Mouse (Mus musculus) kidney, adult 2 months (tissue): Measurements from ENCODE around the gene Caln1. TPM values are rescaled to one million over a fixed set of nuclear protein-coding genes. Genes with fewer than 3 reads are reported as not detected.

Experiments used
- DNase-seq: peaks from one replicate; pipeline ENCODE4 v3.0.0; 2021
- H3K27ac ChIP-seq: fragments of 200-500 bp; 2 replicates; pipeline ENCODE4 v1.5.1; 2012; ENCODE audit warnings: low read depth, low read length, control low read depth, inconsistent platforms; ENCODE audit not compliant: insufficient read depth
- H3K27me3 ChIP-seq: fragments of 200-500 bp; replicated peaks from 2 replicates; pipeline ENCODE4 v1.6.1; 2012; ENCODE audit warnings: mild to moderate bottlenecking, moderate library complexity, low read length, inconsistent platforms; ENCODE audit not compliant: control insufficient read depth, insufficient read depth
- H3K36me3 ChIP-seq: fragments of 200-500 bp; 2 replicates; pipeline ENCODE4 v1.6.1; 2012; ENCODE audit warnings: mild to moderate bottlenecking, moderate library complexity, low read length, inconsistent platforms; ENCODE audit not compliant: control insufficient read depth, insufficient read depth
- H3K4me1 ChIP-seq: fragments of 200-500 bp; 2 replicates; pipeline ENCODE4 v1.6.1; 2011; ENCODE audit warnings: low read length; ENCODE audit not compliant: control insufficient read depth, insufficient read depth
- H3K4me3 ChIP-seq: fragments of 200-500 bp; 2 replicates; pipeline ENCODE4 v1.5.1; 2011; ENCODE audit warnings: mild to moderate bottlenecking, low read depth, low read length, control low read depth; ENCODE audit not compliant: insufficient read depth
- CTCF ChIP-seq: fragments of 200-500 bp; conservative IDR thresholded peaks from 2 replicates; pipeline ENCODE4 v1.5.1; 2011; ENCODE audit warnings: low read depth, mild to moderate bottlenecking, control low read depth, low read length, moderate library complexity, mixed read lengths; ENCODE audit not compliant: insufficient read depth, insufficient read length
- POLR2A ChIP-seq: fragments of 200-500 bp; IDR thresholded peaks from one replicate; pipeline ENCODE4 v1.6.1; 2011; ENCODE audit warnings: low read depth, low read length, control low read depth
- WGBS: fragments of 180-500 bp; shearing (Covaris S2); methylation state at CpG from one replicate; pipeline ENCODE4 v1.1.7; 2018; 5-methylcytosine and 5-hydroxymethylcytosine counted together
- polyA plus RNA-seq: library from polyadenylated mRNA; depleted of rRNA; stranded (reverse); fragments of >200 nt; gene quantifications from 2 replicates; pipeline ENCODE4 v1.2.3, GENCODE M21; 2012

Gene Caln1
- polyA plus RNA-seq, 1 experiment = 0.02 TPM

DNA sequence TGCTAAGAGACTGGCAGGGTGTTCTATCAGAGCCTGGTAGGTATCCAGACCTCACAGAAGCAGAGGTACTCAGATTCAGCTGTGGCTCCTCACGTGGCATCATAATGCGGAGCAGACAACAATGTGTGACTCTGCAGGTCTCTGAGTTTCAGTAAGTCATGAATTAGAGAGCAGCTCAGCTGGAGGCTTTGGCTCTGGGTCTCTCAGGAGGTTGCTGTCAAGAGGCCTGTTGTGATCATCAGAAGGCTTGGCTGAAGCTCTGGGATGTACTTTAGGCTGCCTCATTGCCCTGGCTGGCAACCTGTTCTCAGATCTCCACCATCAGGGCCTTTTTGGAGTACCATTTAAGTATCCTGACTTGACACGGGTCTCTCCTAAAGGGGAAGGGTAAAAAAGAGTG lies 303.8 kb downstream of the Caln1 start:
- no peak overlapping the region for H3K27ac ChIP-seq
- no peaks in the 10 kb centered on the region for H3K4me1 ChIP-seq
- no peaks in the 10 kb centered on the region; the same call in 1 of the 2 replicates for H3K27me3 ChIP-seq
- H3K36me3 ChIP-seq = no peaks in the 10 kb centered on the region
- no peak for TF ChIP-seq POLR2A
- TF ChIP-seq CTCF = no peak
- DNase-seq = no peak
- WGBS = 74% methylated on average over 3 of the region's 3 CpGs
- H3K4me3 ChIP-seq = no peak overlapping the region

DNA sequence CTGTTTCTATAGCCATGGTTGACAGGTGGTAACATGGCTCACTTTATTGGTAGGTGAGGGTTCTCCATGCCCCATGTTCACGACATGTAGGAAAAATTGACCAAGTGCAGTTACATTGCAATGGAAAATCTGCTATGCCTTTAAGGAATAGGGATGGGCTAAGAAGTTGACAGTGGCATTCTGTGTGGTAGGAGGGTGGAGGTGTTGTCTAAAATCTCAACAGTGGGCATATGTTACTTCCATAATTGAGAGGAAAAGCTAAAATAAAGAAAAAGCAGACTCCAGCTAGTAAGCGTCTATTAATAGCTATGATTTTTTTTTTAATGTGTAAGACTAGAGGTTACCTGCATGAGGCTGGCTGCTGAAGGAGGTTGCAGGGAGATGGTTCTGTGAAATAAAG lies 308.6 kb downstream of the Caln1 start:
- no peak overlapping the region for H3K27ac ChIP-seq
- H3K27me3 ChIP-seq = no peaks in the 10 kb centered on the region
- no peak for DNase-seq
- TF ChIP-seq CTCF (no peak), POLR2A (no peak)
- H3K4me1 ChIP-seq = no peaks in the 10 kb centered on the region
- no peak overlapping the region for H3K4me3 ChIP-seq
- no peaks in the 10 kb centered on the region for H3K36me3 ChIP-seq
- 84% methylated on average over 2 of the region's 2 CpGs for WGBS

DNA sequence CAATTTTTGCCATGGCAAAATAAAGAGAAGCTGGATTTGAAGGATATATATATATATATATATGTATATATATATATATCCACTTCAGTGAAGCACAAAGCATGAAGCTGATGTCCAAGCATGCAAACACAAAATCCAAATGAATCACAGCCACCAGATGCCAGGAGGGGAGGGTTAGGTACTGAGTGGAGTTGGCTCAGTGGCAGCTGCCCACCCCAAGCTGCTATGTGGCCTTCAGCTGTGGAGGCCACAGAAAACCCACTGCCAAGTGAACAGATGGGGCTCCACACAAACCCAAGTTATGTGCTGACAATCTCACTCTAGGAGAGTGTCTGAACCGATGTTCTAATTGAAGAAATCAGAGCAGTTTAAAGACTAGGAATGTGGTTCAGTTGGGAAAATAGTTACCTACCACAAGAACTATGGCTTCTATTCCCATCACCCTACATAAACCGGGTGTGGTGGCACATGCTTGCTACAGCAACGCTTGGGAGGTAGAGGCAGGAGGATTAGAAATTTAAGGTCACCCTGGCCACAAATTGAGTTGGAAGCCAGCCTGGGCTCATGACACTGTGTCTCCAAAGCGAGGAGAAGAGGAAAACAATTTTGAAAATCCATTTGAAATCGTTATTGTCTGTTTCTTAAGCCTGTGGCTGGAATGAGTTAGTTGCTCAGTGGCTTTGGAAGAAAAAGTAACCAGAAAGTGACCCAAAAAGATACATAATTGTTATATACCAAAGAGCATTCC lies 316.8 kb downstream of the Caln1 start:
- no peak overlapping the region for H3K4me3 ChIP-seq
- TF ChIP-seq POLR2A (no peak), CTCF (no peak)
- no peak overlapping the region for H3K27ac ChIP-seq
- no peaks in the 10 kb centered on the region for H3K36me3 ChIP-seq
- DNase-seq = no peak
- 78% methylated on average over 5 of the region's 5 CpGs for WGBS
- no peaks in the 10 kb centered on the region for H3K27me3 ChIP-seq
- no peaks in the 10 kb centered on the region for H3K4me1 ChIP-seq

DNA sequence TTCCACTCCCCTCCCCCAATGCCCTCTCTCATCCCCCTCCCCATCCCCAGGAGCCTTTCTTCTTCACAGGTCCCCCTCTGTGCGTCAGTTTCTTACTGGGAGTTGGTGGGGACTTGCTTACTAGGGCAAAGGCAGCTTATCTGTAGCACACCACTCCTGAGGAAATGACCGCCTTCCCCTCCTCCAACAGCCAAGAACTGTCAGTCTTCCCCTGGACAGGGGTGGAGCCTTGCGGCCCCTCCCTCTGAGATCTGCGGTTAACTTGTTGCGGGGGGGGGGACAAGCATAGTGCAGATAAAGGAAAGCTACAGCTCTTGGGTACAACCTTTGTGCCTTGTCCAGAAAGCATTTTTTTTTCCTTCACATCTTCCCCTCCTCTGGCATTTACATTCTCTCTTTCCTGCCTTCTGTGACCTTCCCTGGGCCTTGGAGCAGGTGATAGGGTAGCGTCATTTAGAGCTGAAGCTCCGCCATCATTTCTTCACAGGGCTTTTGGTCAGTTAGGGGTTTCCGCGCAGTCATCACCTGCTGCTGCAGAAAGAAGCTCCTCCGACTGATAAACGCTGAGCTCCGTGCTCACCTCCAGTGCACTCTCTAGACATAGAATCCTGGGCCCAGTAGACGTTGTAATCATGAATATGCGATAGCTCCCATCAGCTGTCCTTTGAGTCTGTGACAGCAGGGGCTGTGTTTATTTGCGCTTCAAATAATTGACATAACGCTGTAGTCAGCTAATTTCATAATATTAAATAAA lies 319.3 kb downstream of the Caln1 start:
- no peak for TF ChIP-seq CTCF
- no peak for TF ChIP-seq POLR2A
- Histone ChIP-seq H3K27me3 (no peaks in the 10 kb centered on the region), H3K27ac (no peak overlapping the region), H3K36me3 (no peaks in the 10 kb centered on the region), H3K4me1 (no peaks in the 10 kb centered on the region), H3K4me3 (no peak overlapping the region)
- WGBS = 53% methylated on average over 16 of the region's 16 CpGs
- no peak for DNase-seq

DNA sequence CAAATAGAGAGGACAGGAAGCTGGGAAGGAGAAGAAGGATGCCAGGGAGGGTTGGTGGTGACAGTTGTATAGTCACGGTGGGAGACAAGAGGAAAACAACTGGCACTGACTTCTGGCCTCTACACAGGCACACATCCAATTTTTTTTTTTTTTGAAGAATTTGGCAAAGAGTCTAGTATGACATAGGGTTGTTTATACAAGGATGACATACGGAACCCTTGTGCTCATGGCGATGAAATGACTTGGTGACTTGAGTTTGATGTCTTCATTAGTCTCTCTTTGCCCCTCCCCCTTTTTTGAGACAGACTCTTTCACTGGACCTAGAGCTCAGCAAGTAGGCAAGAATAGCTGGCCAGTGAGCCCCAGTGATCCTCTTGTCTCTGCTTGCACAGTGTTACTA lies 322.1 kb downstream of the Caln1 start:
- no peaks in the 10 kb centered on the region for H3K4me1 ChIP-seq
- no peaks in the 10 kb centered on the region for H3K36me3 ChIP-seq
- H3K4me3 ChIP-seq = no peak overlapping the region
- 72% methylated on average over 3 of the region's 3 CpGs for WGBS
- H3K27ac ChIP-seq = no peak overlapping the region
- DNase-seq = no peak
- TF ChIP-seq CTCF = no peak
- no peaks in the 10 kb centered on the region for H3K27me3 ChIP-seq

DNA sequence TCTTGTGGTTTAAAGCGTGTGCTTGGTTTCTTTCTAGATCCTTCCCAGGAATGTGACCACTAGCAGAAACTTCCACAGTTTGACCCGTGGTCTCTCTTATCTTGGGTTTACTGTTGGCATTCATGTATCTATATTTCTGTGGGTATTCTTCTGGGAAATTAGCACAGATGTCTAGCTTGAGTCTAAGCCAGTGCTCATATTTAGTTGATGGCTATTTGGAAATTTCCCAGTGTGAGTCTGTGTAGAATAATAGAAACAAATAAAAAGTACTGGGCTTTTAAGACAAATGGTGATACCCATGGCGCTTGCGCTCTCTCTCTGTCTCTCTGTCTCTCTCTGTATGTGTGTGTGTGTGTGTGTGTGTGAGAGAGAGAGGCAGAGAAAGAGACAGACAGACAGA lies 330.2 kb downstream of the Caln1 start:
- no peak for DNase-seq
- TF ChIP-seq CTCF (no peak), POLR2A (no peak)
- H3K27me3 ChIP-seq = no peaks in the 10 kb centered on the region
- H3K4me3 ChIP-seq = no peak overlapping the region
- H3K4me1 ChIP-seq = no peaks in the 10 kb centered on the region
- WGBS = 88% methylated on average over 4 of the region's 4 CpGs
- no peak overlapping the region for H3K27ac ChIP-seq
- H3K36me3 ChIP-seq = no peaks in the 10 kb centered on the region

DNA sequence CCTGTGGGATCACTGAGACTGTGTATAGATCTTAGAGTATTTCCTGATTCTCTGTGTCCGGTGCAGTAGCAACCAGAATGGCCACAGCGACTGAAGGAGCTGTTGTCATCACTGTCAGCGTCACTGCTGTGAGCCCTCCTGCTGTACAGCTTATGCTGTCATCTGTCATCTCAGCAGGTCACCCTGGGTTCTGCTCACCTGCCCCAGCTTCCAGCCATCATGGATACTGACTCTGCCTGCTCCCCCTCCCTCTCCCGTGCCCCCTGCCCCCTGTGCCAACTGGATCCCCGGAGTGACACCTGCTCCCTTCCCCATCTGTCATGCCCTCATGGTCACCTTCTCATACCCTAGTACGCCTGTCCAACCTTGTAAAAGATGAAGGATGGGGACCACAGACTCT lies 332.5 kb downstream of the Caln1 start:
- no peak for DNase-seq
- no peak overlapping the region for H3K27ac ChIP-seq
- H3K4me3 ChIP-seq = no peak overlapping the region
- no peaks in the 10 kb centered on the region for H3K36me3 ChIP-seq
- TF ChIP-seq POLR2A = no peak
- TF ChIP-seq CTCF = no peak
- H3K27me3 ChIP-seq = no peaks in the 10 kb centered on the region
- 69% methylated on average over 6 of the region's 6 CpGs for WGBS
- H3K4me1 ChIP-seq = no peaks in the 10 kb centered on the region
